In genomic region chr11:4577079-4577478, GRCm38 (mm10) we compare ENCODE assay signal across 37 mouse cellular contexts. TPM values are rescaled to one million over a fixed set of nuclear protein-coding genes. Genes with fewer than 3 reads are reported as not detected.
DNase-seq lines count a peak whose midpoint lies in the region; ATAC-seq and TF ChIP-seq lines count a peak whose summit lies in the region.
"Had no signal": no experiment of that assay in that cellular context is flagged by ENCODE, and none has a peak within 500 bp of the region (broad histone marks: within the 10 kb centered on the region; RNA-seq: fewer than 3 reads in every experiment).

No protein-coding gene starts in this region.

- TF ChIP-seq POLR2A in MEL (IDR thresholded peaks at IDR 0.05; ENCODE audit: control insufficient read depth in 1 of 2, insufficient read depth in 1 of 2, low read depth in 1 of 2, low read length in 2 of 2, poor library complexity in 1 of 2) = no peak
- TF ChIP-seq POLR2A in kidney, adult 2 months (IDR thresholded peaks at IDR 0.05; ENCODE audit: low read depth, low read length) = no peak

- peak overlapping the region; percentile 58 for H3K4me2 ChIP-seq in liver, embryonic 13.5 days
- H3K4me2 ChIP-seq: forebrain, embryonic 15.5 days; heart, embryonic 15.5 days; limb, embryonic 12.5 days had no signal

- peaks cover 3 to 12% of the 10 kb centered on the region in 2 experiments; a peak in 3 of 4 replicates for H3K4me1 ChIP-seq in MEL (ENCODE audit: control insufficient read depth in 1 of 2, insufficient read depth in 2 of 2, low read length in 2 of 2)
- peaks cover 74% of the 10 kb centered on the region for H3K4me1 ChIP-seq in erythroblast, embryonic 14.5 days (ENCODE audit: control insufficient read depth)
- peaks cover 65% of the 10 kb centered on the region for H3K4me1 ChIP-seq in liver, embryonic 13.5 days (replicated peaks)
- H3K4me1 ChIP-seq in kidney, adult 2 months (ENCODE audit: control insufficient read depth, insufficient read depth, low read length) = peaks cover 4% of the 10 kb centered on the region; the same call in 1 of the 2 replicates

- no peaks in the 10 kb centered on the region for H3K27me3 ChIP-seq in MEL (ENCODE audit: control insufficient read depth in 1 of 2, insufficient read depth in 2 of 2, low read length in 2 of 2)
- no peaks in the 10 kb centered on the region for H3K27me3 ChIP-seq in erythroblast, embryonic 14.5 days (ENCODE audit: control insufficient read depth)
- H3K27me3 ChIP-seq in liver, embryonic 13.5 days = no peaks in the 10 kb centered on the region
- no peaks in the 10 kb centered on the region for H3K27me3 ChIP-seq in kidney, adult 2 months (replicated peaks; ENCODE audit: control insufficient read depth, insufficient read depth, low read length)
- H3K27me3 ChIP-seq: forebrain, embryonic 15.5 days; heart, embryonic 15.5 days; limb, embryonic 12.5 days had no signal

- no peak overlapping the region for H3K27ac ChIP-seq in MEL (ENCODE audit: control insufficient read depth, low read depth, low read length)
- H3K27ac ChIP-seq in liver, embryonic 13.5 days = peak overlapping the region; percentile 95
- H3K27ac ChIP-seq in kidney, adult 2 months (ENCODE audit: insufficient read depth, low read depth, low read length) = no peak overlapping the region
- H3K27ac ChIP-seq: forebrain, embryonic 15.5 days; heart, embryonic 15.5 days; kidney, postnatal 0 days; limb, embryonic 12.5 days had no signal

- no peak for TF ChIP-seq CTCF in MEL (IDR thresholded peaks at IDR 0.05 in 2 of 3, conservative IDR thresholded peaks at IDR 0.05 in 1 of 3; ENCODE audit: control insufficient read depth in 1 of 3, insufficient read depth in 1 of 3, low read depth in 2 of 3, low read length in 3 of 3, poor library complexity in 1 of 3, severe bottlenecking in 1 of 3)
- TF ChIP-seq CTCF in kidney, adult 2 months (conservative IDR thresholded peaks at IDR 0.05; ENCODE audit: insufficient read depth, insufficient read length, low read depth, low read length) = no peak

- peaks cover 26% of the 10 kb centered on the region for H3K79me2 ChIP-seq in MEL (ENCODE audit: control insufficient read depth, insufficient read depth, low read length, poor library complexity)

- ATAC-seq in liver, embryonic 13.5 days (ENCODE audit: low read depth) = peak; percentile 82
- 0 out of 2 replicates have a peak, but pooled peaks have one; percentile 34 for ATAC-seq in megakaryocyte progenitor cell, adult 5-6 weeks (replicated peaks; ENCODE audit: poor library complexity)
- ATAC-seq: forebrain, embryonic 15.5 days; hindbrain, embryonic 16.5 days; lung, postnatal 0 days had no signal

- H3K36me3 ChIP-seq in MEL (ENCODE audit: control insufficient read depth in 1 of 2, insufficient read depth in 2 of 2, low read length in 2 of 2) = peaks cover 2 to 24% of the 10 kb centered on the region in 2 experiments
- H3K36me3 ChIP-seq in erythroblast, embryonic 14.5 days (ENCODE audit: control insufficient read depth) = peaks cover 52% of the 10 kb centered on the region
- H3K36me3 ChIP-seq in liver, embryonic 13.5 days = no peaks in the 10 kb centered on the region
- no peaks in the 10 kb centered on the region for H3K36me3 ChIP-seq in kidney, adult 2 months (ENCODE audit: control insufficient read depth, insufficient read depth, low read length)
- H3K36me3 ChIP-seq: forebrain, embryonic 15.5 days; heart, embryonic 15.5 days; limb, embryonic 12.5 days had no signal

- H3K9ac ChIP-seq in MEL (ENCODE audit: control insufficient read depth, low read depth, low read length, poor library complexity, severe bottlenecking) = no peak overlapping the region
- H3K9ac ChIP-seq in liver, embryonic 13.5 days = peak overlapping the region; percentile 61
- H3K9ac ChIP-seq: forebrain, embryonic 15.5 days; heart, embryonic 15.5 days; limb, embryonic 12.5 days had no signal

- 18% methylated on average over 2 of the region's 2 CpGs for WGBS in liver, embryonic 13.5 days (ENCODE audit: insufficient replicate concordance)
- 84% methylated on average over 2 of the region's 2 CpGs for WGBS in kidney, adult 2 months

- TF ChIP-seq EP300 in MEL (IDR thresholded peaks at IDR 0.05; ENCODE audit: low read depth in 1 of 2, low read length in 2 of 2) = no peak

- no peak overlapping the region for H3K4me3 ChIP-seq in MEL (ENCODE audit: control insufficient read depth in 1 of 2, insufficient read depth in 1 of 2, low read depth in 2 of 2, low read length in 2 of 2)
- peak overlapping the region; percentile 58 for H3K4me3 ChIP-seq in erythroblast, embryonic 14.5 days (replicated peaks)
- H3K4me3 ChIP-seq in liver, embryonic 13.5 days (replicated peaks) = peak overlapping the region; percentile 32
- H3K4me3 ChIP-seq in kidney, adult 2 months (ENCODE audit: insufficient read depth, low read depth, low read length) = no peak overlapping the region
- H3K4me3 ChIP-seq: forebrain, embryonic 15.5 days; heart, embryonic 15.5 days; limb, embryonic 12.5 days had no signal

- peak; percentile 41 for DNase-seq in MEL (ENCODE audit: low read depth, low spot score)
- peak; percentile 34 for DNase-seq in liver, embryonic 13.5 days
- no peak for DNase-seq in kidney, adult 2 months
- no peak for DNase-seq in left cerebral cortex, adult 9 months (ENCODE audit: low spot score in 2 of 2)
- DNase-seq in kidney, postnatal 36 days = no peak
- DNase-seq: adrenal gland, postnatal 25 days; cerebellum, adult 18-20 months; cerebellum, postnatal 10 days; kidney, adult 8-10 months; layer of hippocampus, adult 9-11 months; lung, adult 18-20 months; lung, postnatal 4 days; midbrain, embryonic 14.5 days; thymus, postnatal 14 days had no signal

- H3K9me3 ChIP-seq in MEL (replicated peaks; ENCODE audit: insufficient read depth, low read length) = no peaks in the 10 kb centered on the region
- H3K9me3 ChIP-seq in erythroblast, embryonic 14.5 days (ENCODE audit: control insufficient read depth, low read length) = no peaks in the 10 kb centered on the region
- H3K9me3 ChIP-seq in liver, embryonic 13.5 days (replicated peaks) = no peaks in the 10 kb centered on the region
- H3K9me3 ChIP-seq: forebrain, embryonic 15.5 days; heart, embryonic 15.5 days; limb, embryonic 12.5 days had no signal

- no peak for TF ChIP-seq RAD21 in MEL (IDR thresholded peaks at IDR 0.05; ENCODE audit: low read depth, low read length)

TF ChIP-seq in MEL, 35 proteins besides CTCF, POLR2A, EP300 and RAD21:
- TF ChIP-seq SMC3 (IDR thresholded peaks at IDR 0.05; ENCODE audit: low read depth, low read length) (no peak), POLR2AphosphoS5 (IDR thresholded peaks at IDR 0.05; ENCODE audit: borderline replicate concordance, low read depth, low read length) (no peak), GABPA (IDR thresholded peaks at IDR 0.05; ENCODE audit: low read depth, low read length) (no peak), ZKSCAN1 (IDR thresholded peaks at IDR 0.05; ENCODE audit: low read depth, low read length) (no peak), GATA1 (IDR thresholded peaks at IDR 0.05; ENCODE audit: low read depth, low read length) (peak; percentile 55)

RNA-seq across cellular contexts. Expression of gene Mtmr3, which starts 17.6 kb away (rescaled TPM):
- 31.9 and 36.5 TPM in 2 replicates for total RNA-seq in MEL (2012; rRNA removed)
- 10 to 100 TPM in 1 of 2 experiments, not detected in 1; 29.1 TPM for polyA plus RNA-seq in MEL (2012; ENCODE audit: insufficient read depth in 1 of 2, insufficient read length in 2 of 2, low read depth in 1 of 2, low replicate concordance in 2 of 2, missing spikeins in 1 of 2)
- 3.6 and 4.2 TPM in 2 replicates for polyA plus RNA-seq in erythroblast, embryonic 14.5 days (2012)
- 24.0 and 28.1 TPM in 2 replicates for polyA plus RNA-seq in liver, embryonic 13.5 days (2015; fragmentation: Nextera tagmentation; extraction: Ambion mirVana)
- 31.2 and 32.4 TPM in 2 replicates for total RNA-seq in megakaryocyte progenitor cell, adult 5-6 weeks (2015)
- total RNA-seq in megakaryocyte progenitor cell, adult 5-6 weeks (2017) = 54.5 and 59.0 TPM in 2 replicates
- 30.4 and 31.8 TPM in 2 replicates for polyA plus RNA-seq in kidney, adult 2 months (2012; rRNA removed)

RNA-seq across cellular contexts. Expression of gene Gm11032, which starts 42.8 kb away (rescaled TPM):
- not detected in 2 replicates for total RNA-seq in MEL (2012; rRNA removed)
- not detected for polyA plus RNA-seq in MEL (2012; ENCODE audit: insufficient read depth in 1 of 2, insufficient read length in 2 of 2, low read depth in 1 of 2, low replicate concordance in 2 of 2, missing spikeins in 1 of 2)
- not detected in 2 replicates for polyA plus RNA-seq in erythroblast, embryonic 14.5 days (2012)
- polyA plus RNA-seq in liver, embryonic 13.5 days (2015; fragmentation: Nextera tagmentation; extraction: Ambion mirVana) = not detected in 2 replicates
- total RNA-seq in megakaryocyte progenitor cell, adult 5-6 weeks (2015) = not detected in 2 replicates
- total RNA-seq in megakaryocyte progenitor cell, adult 5-6 weeks (2017) = not detected in 2 replicates
- polyA plus RNA-seq in kidney, adult 2 months (2012; rRNA removed) = not detected in 2 replicates
- total RNA-seq: adrenal gland, adult 18-20 months; adrenal gland, postnatal 25 days; common myeloid progenitor, adult 5-6 weeks; gastrocnemius, adult 18-20 months; heart, postnatal 25 days; left cerebral cortex, adult 18-20 months; left cerebral cortex, postnatal 25 days; monocyte, adult 5-6 weeks had no signal
- polyA plus RNA-seq: embryonic facial prominence, embryonic 14.5 days; forebrain, embryonic 15.5 days; frontal cortex, adult 2 months; gonadal fat pad, adult 2 months; heart, embryonic 15.5 days; hindbrain, embryonic 11.5 days; hindbrain, embryonic 16.5 days; intestine, embryonic 14.5 days; kidney, postnatal 0 days; large intestine, adult 2 months; limb, embryonic 12.5 days; lung, postnatal 0 days; midbrain, embryonic 14.5 days; neural tube, embryonic 14.5 days; stomach, embryonic 14.5 days had no signal

Comparison
In these comparisons a context has a peak if more than half of its experiments do, and no peak if none do; other contexts are left out.
1. DNase-seq: peak in MEL (single experiment) and liver, embryonic 13.5 days (single experiment); none in kidney, adult 2 months (single experiment), left cerebral cortex, adult 9 months (0 of 2) and kidney, postnatal 36 days (0 of 2).
2. H3K4me3 ChIP-seq: peak in erythroblast, embryonic 14.5 days (single experiment) and liver, embryonic 13.5 days (single experiment); none in MEL (0 of 2) and kidney, adult 2 months (single experiment).